Mouse (Mus musculus): ENCODE results near the gene Pip4k2a. TPM values are rescaled to one million over a fixed set of nuclear protein-coding genes. Genes with fewer than 3 reads are reported as not detected.
A peak's percentile ranks its signal among the peaks of the same experiment; 100 is the strongest.

The Pip4k2a gene
- polyA plus RNA-seq, 1 experiment = 78.1 TPM

DNA sequence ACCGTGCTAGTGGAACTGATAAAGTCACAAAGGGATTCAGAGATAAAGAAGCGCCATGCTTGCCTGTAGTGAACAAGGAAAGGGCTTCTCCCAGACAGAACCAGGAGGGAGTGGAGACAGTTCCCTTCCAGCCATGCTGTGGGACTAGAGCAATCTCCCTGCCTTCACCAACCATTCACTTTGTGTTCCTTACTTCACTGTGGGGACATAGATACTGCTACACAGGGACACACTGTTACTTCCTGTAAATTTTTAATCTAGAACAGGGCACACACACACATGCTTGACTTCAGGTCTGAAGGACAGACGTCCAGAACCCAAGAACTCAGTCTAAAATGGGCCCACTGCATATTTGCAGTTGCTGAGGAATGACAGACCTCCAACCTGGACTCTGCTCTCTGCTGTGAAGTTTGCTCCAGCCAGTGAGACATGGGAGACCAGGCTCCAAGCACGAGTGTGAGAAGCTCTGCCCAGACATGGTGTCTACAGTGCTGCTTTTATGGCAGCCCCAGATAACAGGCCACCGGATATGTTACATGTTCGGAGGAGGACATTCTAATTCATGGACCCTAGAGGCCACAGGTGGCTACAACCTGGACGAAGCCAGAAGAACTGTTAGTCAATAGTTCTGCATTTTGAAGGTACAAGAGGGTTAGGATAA is 69.2 kb downstream of the Pip4k2a start:
- Histone ChIP-seq H3K27me3 (ENCODE audit: control insufficient read depth, insufficient read depth, low read length) (no peaks in the 10 kb centered on the region), H3K4me1 (ENCODE audit: control insufficient read depth, insufficient read depth, low read length) (peaks cover 4% of the 10 kb centered on the region), H3K4me3 (replicated peaks; ENCODE audit: insufficient read depth, low read depth, low read length) (no peak overlapping the region), H3K27ac (ENCODE audit: insufficient read depth, low read length) (no peak overlapping the region)
- no peak for TF ChIP-seq CTCF (IDR thresholded peaks at IDR 0.05; ENCODE audit: borderline replicate concordance, insufficient read depth, low read depth, low read length)
- TF ChIP-seq POLR2A (IDR thresholded peaks at IDR 0.05; ENCODE audit: borderline replicate concordance, insufficient read depth, low read length) = no peak
- no peak for DNase-seq
- WGBS = 82% methylated on average over 7 of the region's 7 CpGs

GRCm38 (mm10) chr2:18928196-18928595 is 69.7 kb downstream of the Pip4k2a start:
- peak in 1 of 2 experiments; percentile 36 for DNase-seq
- H3K4me1 ChIP-seq (ENCODE audit: control insufficient read depth, insufficient read depth, low read length) = peaks cover 6% of the 10 kb centered on the region
- no peak overlapping the region for H3K27ac ChIP-seq (ENCODE audit: insufficient read depth, low read length)
- no peaks in the 10 kb centered on the region for H3K27me3 ChIP-seq (ENCODE audit: control insufficient read depth, insufficient read depth, low read length)
- no peak overlapping the region for H3K4me3 ChIP-seq (replicated peaks; ENCODE audit: insufficient read depth, low read depth, low read length)
- 9% methylated on average over 8 of the region's 8 CpGs for WGBS
- no peak for TF ChIP-seq POLR2A (IDR thresholded peaks at IDR 0.05; ENCODE audit: borderline replicate concordance, insufficient read depth, low read length)
- no peak for TF ChIP-seq CTCF (IDR thresholded peaks at IDR 0.05; ENCODE audit: borderline replicate concordance, insufficient read depth, low read depth, low read length)

- no peak for TF ChIP-seq CTCF (IDR thresholded peaks at IDR 0.05; ENCODE audit: borderline replicate concordance, insufficient read depth, low read depth, low read length)
- no peak for TF ChIP-seq POLR2A (IDR thresholded peaks at IDR 0.05; ENCODE audit: borderline replicate concordance, insufficient read depth, low read length)
- H3K27me3 ChIP-seq (ENCODE audit: control insufficient read depth, insufficient read depth, low read length) = no peaks in the 10 kb centered on the region
- H3K4me3 ChIP-seq (replicated peaks; ENCODE audit: insufficient read depth, low read depth, low read length) = no peak overlapping the region
- 65% methylated on average over 17 of the region's 17 CpGs for WGBS
- no peak for DNase-seq
- peaks cover 6% of the 10 kb centered on the region for H3K4me1 ChIP-seq (ENCODE audit: control insufficient read depth, insufficient read depth, low read length)
- H3K27ac ChIP-seq (ENCODE audit: insufficient read depth, low read length) = no peak overlapping the region
Observed at GRCm38 (mm10) chr2:18923806-18924595, 73.9 kb downstream of the Pip4k2a start.

- WGBS = 67% methylated on average over 9 of the region's 9 CpGs
- no peak overlapping the region for H3K27ac ChIP-seq (ENCODE audit: insufficient read depth, low read length)
- DNase-seq = no peak
- no peak overlapping the region for H3K4me3 ChIP-seq (replicated peaks; ENCODE audit: insufficient read depth, low read depth, low read length)
- peaks cover 5% of the 10 kb centered on the region for H3K4me1 ChIP-seq (ENCODE audit: control insufficient read depth, insufficient read depth, low read length)
- no peaks in the 10 kb centered on the region for H3K27me3 ChIP-seq (ENCODE audit: control insufficient read depth, insufficient read depth, low read length)
- TF ChIP-seq CTCF (IDR thresholded peaks at IDR 0.05; ENCODE audit: borderline replicate concordance, insufficient read depth, low read depth, low read length) = no peak
- TF ChIP-seq POLR2A (IDR thresholded peaks at IDR 0.05; ENCODE audit: borderline replicate concordance, insufficient read depth, low read length) = no peak
Observed at GRCm38 (mm10) chr2:18923098-18923649, 74.8 kb downstream of the Pip4k2a start.

- Histone ChIP-seq H3K27me3 (ENCODE audit: control insufficient read depth, insufficient read depth, low read length) (no peaks in the 10 kb centered on the region), H3K4me1 (ENCODE audit: control insufficient read depth, insufficient read depth, low read length) (peaks cover 2% of the 10 kb centered on the region), H3K4me3 (replicated peaks; ENCODE audit: insufficient read depth, low read depth, low read length) (no peak overlapping the region), H3K27ac (ENCODE audit: insufficient read depth, low read length) (no peak overlapping the region)
- 54% methylated on average over 1 of the region's 1 CpGs for WGBS
- no peak for DNase-seq
- TF ChIP-seq POLR2A (IDR thresholded peaks at IDR 0.05; ENCODE audit: borderline replicate concordance, insufficient read depth, low read length) (no peak), CTCF (IDR thresholded peaks at IDR 0.05; ENCODE audit: borderline replicate concordance, insufficient read depth, low read depth, low read length) (no peak)
Observed at GRCm38 (mm10) chr2:18921570-18922180, 76.3 kb downstream of the Pip4k2a start.

GRCm38 (mm10) chr2:18920461-18920877 is 77.5 kb downstream of the Pip4k2a start:
- peaks cover 2% of the 10 kb centered on the region; the same call in 1 of the 2 replicates for H3K4me1 ChIP-seq (ENCODE audit: control insufficient read depth, insufficient read depth, low read length)
- H3K4me3 ChIP-seq (replicated peaks; ENCODE audit: insufficient read depth, low read depth, low read length) = no peak overlapping the region
- no peaks in the 10 kb centered on the region for H3K27me3 ChIP-seq (ENCODE audit: control insufficient read depth, insufficient read depth, low read length)
- H3K27ac ChIP-seq (ENCODE audit: insufficient read depth, low read length) = no peak overlapping the region
- DNase-seq = no peak
- TF ChIP-seq CTCF (IDR thresholded peaks at IDR 0.05; ENCODE audit: borderline replicate concordance, insufficient read depth, low read depth, low read length) (no peak), POLR2A (IDR thresholded peaks at IDR 0.05; ENCODE audit: borderline replicate concordance, insufficient read depth, low read length) (no peak)
- WGBS = 57% methylated on average over 2 of the region's 2 CpGs

DNA sequence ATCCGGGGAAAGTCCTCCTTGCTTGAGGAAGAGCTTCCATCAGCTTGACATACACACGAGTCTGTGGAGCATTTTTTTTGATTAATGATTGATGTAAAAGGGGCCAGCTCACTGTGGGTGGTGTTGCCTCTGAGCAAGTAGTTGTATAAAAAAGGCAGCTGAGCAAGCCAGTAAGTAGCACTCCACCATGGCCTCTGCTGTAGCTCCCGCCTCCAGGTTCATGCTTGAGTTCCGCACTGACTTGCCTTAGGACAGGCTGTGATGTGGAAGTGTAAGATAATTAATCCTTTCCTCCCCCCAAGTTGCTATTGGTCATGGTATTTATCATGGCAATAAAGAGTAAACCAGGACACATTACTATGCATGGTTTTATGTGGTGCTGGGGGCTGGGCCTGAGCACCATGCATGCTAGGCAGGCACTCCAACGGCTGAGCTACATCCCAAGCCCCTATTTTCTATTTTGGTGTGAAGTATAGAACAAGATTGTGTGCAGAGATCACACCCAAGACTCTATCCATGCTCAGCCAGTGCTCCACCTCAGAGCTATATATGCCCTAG is 78.0 kb downstream of the Pip4k2a start:
- Histone ChIP-seq H3K4me1 (ENCODE audit: control insufficient read depth, insufficient read depth, low read length) (peaks cover 5% of the 10 kb centered on the region), H3K4me3 (replicated peaks; ENCODE audit: insufficient read depth, low read depth, low read length) (no peak overlapping the region), H3K27me3 (ENCODE audit: control insufficient read depth, insufficient read depth, low read length) (no peaks in the 10 kb centered on the region), H3K27ac (ENCODE audit: insufficient read depth, low read length) (no peak overlapping the region)
- TF ChIP-seq POLR2A (IDR thresholded peaks at IDR 0.05; ENCODE audit: borderline replicate concordance, insufficient read depth, low read length) (no peak), CTCF (IDR thresholded peaks at IDR 0.05; ENCODE audit: borderline replicate concordance, insufficient read depth, low read depth, low read length) (no peak)
- 76% methylated on average over 5 of the region's 5 CpGs for WGBS
- DNase-seq = no peak
